Mouse (Mus musculus) limb, embryonic 13.5 days (tissue): ENCODE data around the gene Tmem200a. TPM values are rescaled to one million over a fixed set of nuclear protein-coding genes. Genes with fewer than 3 reads are reported as not detected.
"Not testable (repeated sequence)": the region's sequence is repeated elsewhere in the genome, so short reads cannot be mapped to it uniquely, and the experiment has no call there.

Source experiments
- ATAC-seq: fragments of 200-750 bp; cut with Nextera tagmentation; 2 replicates; pipeline ENCODE4 v1.8.0; 2017; ENCODE audit warnings: low read depth, moderate number of reproducible peaks, moderate TSS enrichment; ENCODE audit not compliant: low FRiP score
- H3K27ac ChIP-seq: fragments of 300-500 bp; sonication (generic); 2 replicates; pipeline ENCODE4 v1.5.1; 2015; ENCODE audit warnings: inconsistent platforms, mild to moderate bottlenecking, moderate library complexity
- H3K27me3 ChIP-seq: fragments of 300-500 bp; sonication (generic); 2 replicates; pipeline ENCODE4 v1.6.1; 2015; ENCODE audit warnings: mild to moderate bottlenecking, inconsistent platforms
- H3K36me3 ChIP-seq: fragments of 300-500 bp; sonication (generic); 2 replicates; pipeline ENCODE4 v1.6.1; 2015; ENCODE audit warnings: inconsistent platforms, mild to moderate bottlenecking, moderate library complexity
- H3K4me1 ChIP-seq: fragments of 300-500 bp; sonication (generic); 2 replicates; pipeline ENCODE4 v1.6.1; 2015; ENCODE audit warnings: inconsistent platforms
- H3K4me2 ChIP-seq: fragments of 300-500 bp; sonication (generic); replicated peaks from 2 replicates; pipeline ENCODE4 v1.6.1; 2015; ENCODE audit warnings: inconsistent platforms, mild to moderate bottlenecking, moderate library complexity
- H3K4me3 ChIP-seq: fragments of 300-500 bp; sonication (generic); 2 replicates; pipeline ENCODE4 v1.5.1; 2015; ENCODE audit warnings: moderate library complexity, mild to moderate bottlenecking, inconsistent platforms
- H3K9ac ChIP-seq: fragments of 300-500 bp; sonication (generic); 2 replicates; pipeline ENCODE4 v1.6.1; 2015; ENCODE audit warnings: mild to moderate bottlenecking, inconsistent platforms
- H3K9me3 ChIP-seq: fragments of 300-500 bp; sonication (generic); 2 replicates; pipeline ENCODE4 v1.6.1; 2016; ENCODE audit warnings: inconsistent platforms
- WGBS: fragments of 180-500 bp; shearing (Covaris S2); methylation state at CpG from one replicate; pipeline ENCODE4 v1.1.7; 2015; 5-methylcytosine and 5-hydroxymethylcytosine counted together
- polyA plus RNA-seq: library from polyadenylated mRNA; unstranded; fragments of >200 nt; fragmentation: Nextera tagmentation; extraction: Ambion mirVana; gene quantifications from 2 replicates; pipeline ENCODE4 v1.2.1, GENCODE M21; 2015

Tmem200a gene
- polyA plus RNA-seq, 1 experiment from 2014 or later: 11.7 TPM

GRCm38 (mm10) chr10:25920640-25921278 is 158.1 kb downstream of the Tmem200a start:
- Histone ChIP-seq H3K36me3 (no peaks in the 10 kb centered on the region), H3K27ac (no peak overlapping the region), H3K4me3 (no peak overlapping the region), H3K4me1 (no peaks in the 10 kb centered on the region), H3K4me2 (no peak overlapping the region), H3K9ac (no peak overlapping the region), H3K27me3 (no peaks in the 10 kb centered on the region), H3K9me3 (no peaks in the 10 kb centered on the region)
- 25% methylated on average over 4 of the region's 4 CpGs for WGBS
- ATAC-seq: no peak

DNA sequence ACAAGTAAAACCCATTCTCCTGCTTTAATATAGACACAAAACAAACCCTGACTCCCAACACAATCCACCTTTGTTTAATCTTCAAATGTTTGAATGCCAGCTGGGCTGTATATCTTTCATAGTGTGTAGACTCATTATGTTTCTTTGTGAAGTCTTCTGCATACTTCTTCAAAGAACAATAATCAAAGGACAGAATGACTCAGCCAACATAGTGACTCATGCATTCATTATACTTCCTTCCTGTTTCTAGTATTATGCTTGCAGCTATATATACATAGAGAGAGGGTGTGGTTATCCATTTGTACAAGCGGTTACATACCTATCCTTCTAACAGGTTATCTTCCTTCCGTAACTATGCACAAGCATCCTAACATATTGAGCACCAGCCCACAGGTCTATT is 160.7 kb downstream of the Tmem200a start:
- no peak overlapping the region for H3K4me3 ChIP-seq
- no peaks in the 10 kb centered on the region for H3K9me3 ChIP-seq
- H3K36me3 ChIP-seq: no peaks in the 10 kb centered on the region
- no peaks in the 10 kb centered on the region for H3K4me1 ChIP-seq
- H3K27me3 ChIP-seq: no peaks in the 10 kb centered on the region
- no peak overlapping the region for H3K27ac ChIP-seq
- 83% methylated on average over 2 of the region's 2 CpGs for WGBS
- no peak overlapping the region for H3K4me2 ChIP-seq
- no peak for ATAC-seq
- H3K9ac ChIP-seq: no peak overlapping the region

DNA sequence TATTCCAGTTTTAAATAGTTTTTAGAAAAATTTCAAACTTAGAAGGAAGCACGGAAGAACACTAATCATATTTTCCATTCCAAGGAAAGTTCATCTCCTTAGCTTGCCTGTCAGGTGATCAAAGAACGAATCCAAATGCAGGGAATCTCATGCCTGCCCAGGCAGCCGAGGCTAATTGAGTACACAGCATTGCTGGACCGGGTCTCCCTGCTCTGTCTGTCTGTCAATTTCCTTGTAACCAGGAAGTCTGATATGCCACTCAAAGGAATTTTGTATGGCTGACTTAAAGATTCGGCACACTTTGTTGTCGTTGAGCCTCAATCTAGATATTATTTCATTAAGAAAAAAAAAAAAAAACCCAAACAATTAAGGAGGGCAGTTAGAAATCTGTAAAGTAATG is 168.6 kb downstream of the Tmem200a start:
- Histone ChIP-seq H3K4me2 (no peak overlapping the region), H3K9me3 (no peaks in the 10 kb centered on the region), H3K4me3 (no peak overlapping the region), H3K27me3 (no peaks in the 10 kb centered on the region), H3K36me3 (no peaks in the 10 kb centered on the region), H3K4me1 (no peaks in the 10 kb centered on the region), H3K27ac (no peak overlapping the region), H3K9ac (no peak overlapping the region)
- WGBS: 48% methylated on average over 6 of the region's 6 CpGs
- ATAC-seq: no peak

- Histone ChIP-seq H3K27ac (no peak overlapping the region), H3K9ac (no peak overlapping the region), H3K9me3 (no peaks in the 10 kb centered on the region), H3K27me3 (no peaks in the 10 kb centered on the region), H3K4me3 (no peak overlapping the region), H3K4me1 (no peaks in the 10 kb centered on the region), H3K4me2 (no peak overlapping the region), H3K36me3 (no peaks in the 10 kb centered on the region)
- WGBS: 37% methylated on average over 10 of the region's 10 CpGs
- ATAC-seq: no peak
Observed at GRCm38 (mm10) chr10:25908027-25909012, 170.5 kb downstream of the Tmem200a start.

GRCm38 (mm10) chr10:25894126-25894525 is 184.7 kb downstream of the Tmem200a start:
- not testable (repeated sequence) for H3K9ac ChIP-seq

GRCm38 (mm10) chr10:25887225-25887624 is 191.6 kb downstream of the Tmem200a start:
- whole genome bisulfite sequencing: 42% methylated on average over 6 of the region's 6 CpGs
- Histone ChIP-seq H3K27ac (no peak overlapping the region), H3K4me2 (no peak overlapping the region), H3K4me3 (no peak overlapping the region), H3K9me3 (no peaks in the 10 kb centered on the region), H3K4me1 (peaks cover 12% of the 10 kb centered on the region), H3K27me3 (no peaks in the 10 kb centered on the region), H3K9ac (no peak overlapping the region), H3K36me3 (no peaks in the 10 kb centered on the region)
- no peak for ATAC-seq

More at GRCm38 (mm10) chr10:25894126-25894525, 184.7 kb downstream of the Tmem200a start:
- H3K4me3 ChIP-seq, H3K27me3 ChIP-seq, H3K4me2 ChIP-seq, H3K36me3 ChIP-seq, H3K9me3 ChIP-seq, H3K4me1 ChIP-seq, ATAC-seq, H3K27ac ChIP-seq: not testable (repeated sequence)
- 90% methylated on average over 5 of the region's 5 CpGs for WGBS

DNA sequence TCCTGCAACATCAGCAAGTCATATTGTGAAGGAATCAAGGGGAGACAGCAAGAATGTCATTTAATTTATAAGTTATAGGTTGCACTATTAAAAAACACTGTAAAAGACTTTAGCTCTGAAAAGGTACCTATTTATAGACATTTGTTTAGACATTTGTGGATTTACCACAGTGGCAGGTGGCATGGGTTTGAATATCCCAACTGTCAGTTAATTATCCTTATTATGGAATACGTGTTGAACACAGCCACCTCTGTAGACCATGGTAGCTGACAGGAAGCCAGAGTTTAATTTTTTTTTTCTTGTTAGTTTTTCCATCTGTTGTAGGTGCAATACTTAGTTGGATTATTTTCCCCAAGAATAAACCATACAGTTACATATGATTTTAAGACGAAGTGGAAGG is 194.3 kb downstream of the Tmem200a start:
- no peak overlapping the region for H3K4me2 ChIP-seq
- no peak overlapping the region for H3K27ac ChIP-seq
- H3K4me1 ChIP-seq: peaks cover 6% of the 10 kb centered on the region; the same call in 1 of the 2 replicates
- H3K4me3 ChIP-seq: no peak overlapping the region
- ATAC-seq: no peak
- no peaks in the 10 kb centered on the region for H3K9me3 ChIP-seq
- WGBS: 78% methylated on average over 2 of the region's 2 CpGs
- H3K36me3 ChIP-seq: no peaks in the 10 kb centered on the region
- no peaks in the 10 kb centered on the region for H3K27me3 ChIP-seq
- H3K9ac ChIP-seq: no peak overlapping the region

DNA sequence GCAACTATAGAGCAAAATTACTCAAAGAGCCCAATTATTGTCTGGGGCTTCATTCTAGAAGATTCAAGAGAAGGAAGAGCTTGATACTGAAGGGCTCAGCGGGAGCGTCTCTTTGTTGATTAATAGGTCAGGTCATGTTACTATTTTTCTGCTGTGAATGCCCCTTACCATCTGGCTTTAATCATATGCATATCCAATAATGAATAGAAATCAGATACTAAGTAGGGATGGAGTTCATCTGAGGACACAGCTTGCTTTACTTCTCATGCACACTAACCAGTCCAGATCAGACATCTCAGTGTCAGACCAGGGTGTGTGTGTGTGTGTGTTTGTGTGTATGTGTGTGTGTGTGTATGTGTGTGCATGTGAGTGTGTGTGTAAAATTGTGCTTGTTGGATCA is 201.1 kb downstream of the Tmem200a start:
- H3K27me3 ChIP-seq: no peaks in the 10 kb centered on the region
- no peak overlapping the region for H3K9ac ChIP-seq
- no peaks in the 10 kb centered on the region for H3K9me3 ChIP-seq
- no peak for ATAC-seq
- H3K4me2 ChIP-seq: no peak overlapping the region
- H3K4me3 ChIP-seq: no peak overlapping the region
- peaks cover 4% of the 10 kb centered on the region; the same call in 1 of the 2 replicates for H3K4me1 ChIP-seq
- 57% methylated on average over 2 of the region's 2 CpGs for WGBS
- H3K27ac ChIP-seq: no peak overlapping the region
- H3K36me3 ChIP-seq: no peaks in the 10 kb centered on the region

GRCm38 (mm10) chr10:25876809-25877208 is 202.0 kb downstream of the Tmem200a start:
- no peaks in the 10 kb centered on the region for H3K9me3 ChIP-seq
- H3K4me2 ChIP-seq: no peak overlapping the region
- H3K9ac ChIP-seq: no peak overlapping the region
- 64% methylated on average over 3 of the region's 3 CpGs for WGBS
- H3K4me3 ChIP-seq: no peak overlapping the region
- no peak overlapping the region for H3K27ac ChIP-seq
- ATAC-seq: no peak
- no peaks in the 10 kb centered on the region for H3K4me1 ChIP-seq
- H3K27me3 ChIP-seq: no peaks in the 10 kb centered on the region
- no peaks in the 10 kb centered on the region for H3K36me3 ChIP-seq

- Histone ChIP-seq H3K4me2 (no peak overlapping the region), H3K9ac (no peak overlapping the region), H3K4me1 (no peaks in the 10 kb centered on the region), H3K4me3 (no peak overlapping the region), H3K36me3 (no peaks in the 10 kb centered on the region), H3K9me3 (no peaks in the 10 kb centered on the region), H3K27ac (no peak overlapping the region), H3K27me3 (no peaks in the 10 kb centered on the region)
- 62% methylated on average over 6 of the region's 6 CpGs for WGBS
- ATAC-seq: no peak
Observed at GRCm38 (mm10) chr10:25868739-25869138, 210.1 kb downstream of the Tmem200a start.
